Mouse (Mus musculus) c-Kit-negative CD71-positive TER-119-positive erythroid progenitor cells, embryonic 14.5 days (primary cell): Measurements from ENCODE around the gene Foxo6.
A peak's percentile ranks its signal among the peaks of the same experiment; 100 is the strongest.

ENCODE experiments used
- DNase-seq: peaks from one replicate; pipeline ENCODE4 v3.0.0-alpha.2; 2013; ENCODE audit warnings: low read depth, low spot score

Gene Foxo6

GRCm38 (mm10) chr4:120287290-120288111 is at the start of gene Foxo6:
Gene Foxo6, minus strand, starts transcription at chr4:120287349.
- DNase-seq, result peak; percentile 32

- no peak for DNase-seq
Measured at GRCm38 (mm10) chr4:120334316-120334715, 47.2 kb upstream of the Foxo6 start.

GRCm38 (mm10) chr4:120332934-120333421 is 45.8 kb upstream of the Foxo6 start:
- no peak for DNase-seq

- DNase-seq, result no peak
Measured at GRCm38 (mm10) chr4:120332405-120332933, 45.3 kb upstream of the Foxo6 start.

- no peak for DNase-seq
Measured at GRCm38 (mm10) chr4:120331992-120332391, 44.8 kb upstream of the Foxo6 start.

- DNase-seq, result no peak
Measured at GRCm38 (mm10) chr4:120331541-120331940, 44.4 kb upstream of the Foxo6 start.

- DNase-seq, result no peak
Measured at GRCm38 (mm10) chr4:120325748-120326147, 38.6 kb upstream of the Foxo6 start.

GRCm38 (mm10) chr4:120325051-120325450 is 37.9 kb upstream of the Foxo6 start:
- no peak for DNase-seq

DNA sequence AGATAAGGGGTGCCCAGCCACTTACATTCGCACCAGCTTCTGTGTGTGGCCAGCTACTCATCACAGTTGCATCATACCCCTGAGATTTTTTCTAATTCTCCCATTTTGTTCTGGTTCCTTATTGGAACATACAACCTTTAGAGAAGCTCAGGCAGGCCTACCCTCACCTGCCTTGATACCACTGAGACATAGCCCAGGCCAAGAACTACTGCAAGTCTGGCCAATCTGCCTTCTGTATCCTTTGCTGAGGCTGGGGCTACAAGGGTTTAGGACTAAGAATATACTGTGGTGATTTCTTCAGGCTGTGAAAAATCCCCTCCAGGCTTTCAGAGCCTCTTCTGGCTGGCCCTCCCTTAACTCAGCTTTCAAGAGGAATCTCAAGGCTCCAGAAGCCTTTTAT is 36.7 kb upstream of the Foxo6 start:
- no peak for DNase-seq

DNA sequence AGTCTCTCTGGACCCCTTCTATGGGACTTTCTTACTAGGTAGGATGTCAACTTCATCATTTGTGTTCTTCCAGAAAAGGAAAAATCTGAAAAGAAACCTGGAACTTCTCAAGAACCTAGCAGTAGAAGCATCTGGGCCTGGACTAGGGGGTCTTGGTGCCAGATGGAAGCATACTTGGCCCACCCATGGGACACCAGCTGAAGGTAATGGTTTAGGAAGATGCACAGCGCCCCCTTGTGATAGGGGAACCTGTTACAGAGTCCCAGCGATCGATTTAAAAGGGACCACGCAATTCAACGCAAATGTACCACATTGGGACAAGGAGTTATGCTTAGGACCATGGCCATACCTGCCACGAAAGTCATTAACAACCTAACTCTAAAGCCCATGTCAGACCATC is 36.0 kb upstream of the Foxo6 start:
- no peak for DNase-seq

- no peak for DNase-seq
Measured at GRCm38 (mm10) chr4:120317541-120317940, 30.4 kb upstream of the Foxo6 start.

DNA sequence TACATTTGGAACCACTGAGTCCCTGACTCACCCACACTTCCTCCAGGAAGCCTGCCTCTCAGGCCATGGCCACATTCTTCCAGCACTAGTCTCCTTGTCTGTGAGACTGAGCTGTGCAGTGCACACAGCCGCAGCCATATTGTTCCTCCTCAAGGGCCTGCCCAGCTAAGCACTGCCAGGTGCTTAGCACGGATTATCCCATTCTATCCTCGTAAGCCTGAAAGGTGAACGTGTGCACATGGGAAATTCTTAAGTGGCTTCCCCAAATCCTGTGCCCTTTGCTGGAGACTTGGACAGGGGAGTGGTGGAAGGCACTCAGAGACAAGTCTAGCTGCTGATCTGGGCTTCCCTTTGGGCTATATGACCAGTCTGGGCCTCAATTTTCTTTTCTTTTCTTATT is 29.6 kb upstream of the Foxo6 start:
- no peak for DNase-seq

GRCm38 (mm10) chr4:120314571-120314970 is 27.4 kb upstream of the Foxo6 start:
- no peak for DNase-seq

DNA sequence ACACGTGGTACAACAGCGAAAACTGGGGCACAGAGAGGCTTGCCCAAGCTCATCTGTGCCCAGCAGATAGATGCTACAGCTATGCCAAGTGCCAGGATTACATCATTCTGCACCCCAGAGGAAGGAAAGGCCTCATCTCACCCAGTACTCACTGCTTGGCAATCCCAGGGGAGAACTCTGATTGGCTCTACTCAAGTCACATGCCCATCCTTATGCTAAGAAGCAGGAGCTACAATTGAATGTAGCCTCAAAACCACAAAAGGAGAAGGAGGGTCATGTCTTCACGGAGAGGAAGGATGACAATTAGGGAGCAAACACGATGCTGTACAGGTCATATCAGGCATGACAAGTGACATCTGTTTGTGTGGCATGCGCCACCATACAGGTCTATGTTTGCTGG is 26.2 kb upstream of the Foxo6 start:
- no peak for DNase-seq

DNA sequence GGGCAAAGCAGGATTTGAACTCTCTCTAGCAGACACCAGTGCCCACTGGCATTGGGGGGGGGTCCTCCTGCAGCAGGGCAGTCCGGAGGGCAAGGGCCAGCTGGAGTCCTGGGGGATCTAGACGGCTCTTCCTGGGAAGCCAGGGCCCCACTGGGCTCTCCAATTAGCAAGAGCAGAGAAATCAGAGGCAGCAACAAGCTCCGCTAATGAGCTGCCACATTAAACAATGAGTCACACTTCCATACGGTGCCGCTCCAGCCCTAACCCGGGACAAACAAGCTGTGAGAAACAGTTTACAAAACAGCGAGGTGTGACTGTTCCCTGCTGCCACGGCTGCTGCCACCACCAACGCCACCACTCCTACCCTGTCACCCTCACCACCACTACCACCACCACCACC is 17.4 kb upstream of the Foxo6 start:
- DNase-seq, result no peak

DNA sequence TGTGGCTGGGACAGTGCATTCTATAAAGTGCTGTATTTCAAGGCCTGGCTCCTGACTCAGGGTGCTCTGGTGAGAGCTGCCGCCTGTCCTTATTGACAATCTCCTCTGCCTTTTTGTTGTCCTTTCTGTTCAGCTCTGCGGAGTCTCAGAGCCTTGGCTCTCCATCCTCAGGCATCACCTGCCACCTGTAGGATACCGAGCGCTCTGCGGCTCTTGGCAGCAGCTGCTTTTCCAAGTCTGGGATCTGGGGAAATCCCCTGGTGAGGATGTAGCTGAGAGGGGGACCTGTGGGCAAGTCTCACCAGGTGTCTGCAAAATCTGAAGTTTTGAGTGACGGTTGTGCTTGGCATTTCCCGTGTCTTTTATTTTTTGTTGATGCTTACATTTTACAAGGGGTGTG is 12.1 kb upstream of the Foxo6 start:
- no peak for DNase-seq

DNA sequence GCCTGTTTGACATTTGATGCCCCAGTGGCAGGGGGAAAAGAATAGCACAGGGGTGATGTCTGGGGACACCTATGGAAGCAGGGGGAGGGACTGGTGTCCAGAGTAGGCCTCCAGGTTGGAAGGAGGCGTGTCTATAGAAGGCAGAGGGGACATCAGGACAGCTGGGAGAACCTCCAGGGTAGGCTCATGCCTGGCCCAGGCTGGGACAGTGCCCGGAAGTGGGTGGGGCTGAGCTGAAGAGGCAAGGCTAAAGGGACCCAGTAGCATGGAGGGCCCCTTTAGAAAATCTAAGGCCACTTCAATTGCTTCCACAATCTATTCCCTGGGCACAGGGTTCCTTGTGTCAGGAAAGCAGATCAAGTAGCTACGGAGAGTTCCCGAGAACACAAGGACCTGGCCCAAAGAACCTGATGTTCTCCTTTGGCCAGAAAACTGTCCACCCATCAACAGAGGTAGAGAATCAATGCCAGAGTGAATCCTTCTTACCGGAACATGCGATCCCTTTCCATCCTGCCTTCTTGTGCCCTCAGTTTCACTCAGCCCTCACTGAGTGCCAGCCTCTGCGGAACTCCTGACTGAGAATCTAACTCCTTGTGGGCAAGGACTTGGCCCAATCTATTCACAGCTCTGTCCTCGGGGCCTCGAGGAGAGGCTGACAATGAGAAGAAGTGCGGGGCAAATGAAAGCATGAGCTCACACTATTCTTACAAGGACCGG is 4.1 kb upstream of the Foxo6 start:
- no peak for DNase-seq

- DNase-seq, result no peak
Measured at GRCm38 (mm10) chr4:120290486-120290885, 3.3 kb upstream of the Foxo6 start.

DNA sequence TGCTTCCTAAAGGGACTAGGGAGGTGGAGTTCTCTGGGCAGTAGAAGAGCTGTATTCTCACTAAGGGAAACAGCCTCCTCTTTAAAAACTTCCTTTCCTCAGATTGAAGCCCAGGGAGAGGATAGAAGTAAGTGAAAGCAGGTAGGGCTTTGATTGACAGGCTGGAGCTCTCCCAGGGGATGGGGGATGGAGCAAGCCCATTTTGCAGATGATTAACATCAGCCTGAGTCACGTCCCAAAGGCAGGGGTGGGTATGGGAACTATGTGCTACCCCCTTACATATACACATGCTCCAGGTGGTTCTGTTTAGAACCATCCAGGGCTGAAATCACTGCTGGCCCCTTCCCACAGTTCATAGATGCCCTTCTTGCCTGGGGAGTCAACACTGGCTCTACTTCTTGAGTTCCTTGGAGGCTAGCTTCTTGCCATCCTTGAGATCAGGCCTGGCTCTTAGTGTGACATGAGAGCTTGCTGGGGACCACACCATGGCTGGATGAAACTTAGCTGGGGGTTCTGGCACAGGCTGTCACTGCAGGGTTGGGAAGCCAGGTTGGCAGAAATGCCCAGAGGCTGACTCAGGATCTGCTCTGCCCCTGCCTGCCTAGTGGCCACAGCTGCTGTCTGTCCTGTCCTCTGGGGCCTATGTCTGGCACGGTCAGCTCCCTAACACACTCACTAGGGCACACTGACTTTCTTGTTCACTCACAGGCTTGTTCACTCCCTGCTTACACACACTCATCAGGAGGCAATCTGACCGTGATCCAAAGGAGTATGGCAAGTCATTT is 2.2 kb upstream of the Foxo6 start:
- DNase-seq, result no peak

DNA sequence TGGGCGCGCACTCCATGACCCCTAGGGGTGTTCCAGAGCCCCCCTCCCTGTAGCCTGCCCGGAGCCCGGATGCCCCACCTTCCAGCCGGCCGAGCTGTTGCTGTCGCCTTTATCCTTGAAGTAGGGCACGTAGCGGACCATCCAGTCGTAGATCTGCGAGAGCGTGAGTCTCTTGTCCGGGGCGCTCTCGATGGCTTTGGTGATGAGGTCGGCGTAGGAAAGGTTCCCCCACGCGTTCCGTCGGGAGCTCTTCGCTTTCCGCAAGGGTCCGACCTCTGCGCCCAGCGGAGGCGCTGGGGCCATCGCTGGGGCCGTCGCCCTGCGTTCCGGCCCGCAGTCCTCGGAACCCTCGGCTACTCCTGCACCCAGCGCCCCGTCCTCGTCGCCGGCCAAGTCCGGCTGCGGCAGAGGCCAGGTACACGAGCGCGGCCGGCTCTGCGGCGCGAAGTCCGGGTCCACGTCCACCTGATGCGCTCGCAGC is 348 bp downstream of the Foxo6 start:
- DNase-seq, result no peak

- DNase-seq, result no peak
Measured at GRCm38 (mm10) chr4:120285730-120286129, 1.4 kb downstream of the Foxo6 start.

DNA sequence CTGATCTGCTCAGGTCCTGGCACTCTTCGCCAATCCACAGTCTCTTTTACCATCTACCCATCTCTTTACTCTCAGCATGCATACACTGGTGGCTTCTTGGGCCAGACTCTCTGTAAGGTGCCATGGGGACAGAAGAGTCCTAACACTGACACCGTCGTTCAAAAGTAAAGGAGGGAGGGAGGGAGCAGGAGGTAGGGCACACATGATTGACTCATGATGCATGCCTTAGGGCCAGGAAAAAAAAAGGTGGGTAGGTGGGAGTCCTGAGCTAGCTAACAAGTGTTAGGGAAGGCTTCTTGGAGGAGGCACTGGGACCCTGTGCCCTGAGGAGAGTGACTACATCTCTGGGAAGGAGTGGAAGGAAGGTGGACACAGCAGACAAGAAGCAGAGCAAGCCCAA is 1.9 kb downstream of the Foxo6 start:
- no peak for DNase-seq
